Mouse (Mus musculus) ZHBTc4 (cell line): Measurements from ENCODE around the gene Specc1.
A peak's percentile ranks its signal among the peaks of the same experiment; 100 is the strongest.
"Not testable (repeated sequence)": the region's sequence is repeated elsewhere in the genome, so short reads cannot be mapped to it uniquely, and the experiment has no call there.

Experiments
- DNase-seq: peaks from one replicate; pipeline ENCODE4 v3.0.0-alpha.2; 2011; ENCODE audit warnings: low read depth, low spot score

Specc1 gene

DNA sequence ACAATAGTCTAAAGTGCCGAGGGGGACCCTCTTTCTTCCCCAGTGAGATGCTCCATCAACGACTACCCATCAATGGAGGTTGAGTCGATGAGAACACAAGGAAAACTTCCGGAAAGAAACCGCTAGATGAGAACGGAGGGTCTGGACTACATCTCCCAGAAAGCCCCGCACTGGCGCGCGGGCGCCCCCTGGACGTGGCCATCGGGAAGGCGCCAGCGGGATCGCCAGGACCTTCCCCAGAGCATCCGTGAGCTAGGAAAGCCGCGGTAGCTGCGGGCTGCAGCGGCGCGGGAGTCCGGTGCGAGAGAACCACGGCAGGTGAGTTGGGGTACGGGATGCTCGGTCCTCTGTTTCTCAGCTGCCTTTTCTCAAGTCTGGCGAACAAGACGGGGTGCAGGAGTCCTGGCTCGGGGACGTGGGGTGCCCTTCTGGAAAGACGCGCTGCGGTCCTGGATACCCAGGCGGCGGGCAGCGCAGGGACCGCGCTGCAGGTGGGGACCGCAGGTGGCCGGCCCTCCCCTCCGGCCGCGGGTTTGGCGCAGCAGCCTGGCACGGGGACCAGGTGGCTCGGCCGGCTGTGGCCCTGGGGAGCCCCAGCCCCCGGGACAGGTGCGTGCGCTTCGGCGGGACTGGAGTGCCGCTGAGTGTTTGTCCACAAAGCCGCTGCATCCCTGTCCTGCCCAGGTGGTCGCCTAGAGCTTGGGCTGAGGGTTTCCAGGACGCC lies at the start of gene Specc1:
Specc1 (plus strand) TSS at position 192 of the 724 bp plus-strand sequence.
- DNase-seq: peak; percentile 95

DNA sequence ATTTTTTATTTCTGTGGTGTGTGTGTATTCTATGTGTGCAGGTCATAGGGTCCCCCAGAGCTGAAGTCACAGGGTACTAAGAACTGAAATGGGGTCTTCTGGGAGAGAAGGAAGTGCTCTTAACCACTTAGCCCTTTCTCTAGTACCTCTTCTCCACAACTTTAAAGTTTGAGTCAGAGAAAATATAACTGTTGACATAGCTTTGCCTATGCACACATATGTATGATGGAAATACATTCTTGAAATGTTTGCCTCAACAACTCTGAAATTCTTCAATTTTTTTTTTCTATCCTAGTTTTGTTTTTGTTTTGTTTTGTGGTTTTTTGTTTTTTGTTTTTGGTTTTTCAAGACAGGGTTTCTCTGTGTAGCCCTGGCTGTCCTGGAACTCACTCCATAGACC lies 48.2 kb upstream of the Specc1 start:
- DNase-seq: no peak

DNA sequence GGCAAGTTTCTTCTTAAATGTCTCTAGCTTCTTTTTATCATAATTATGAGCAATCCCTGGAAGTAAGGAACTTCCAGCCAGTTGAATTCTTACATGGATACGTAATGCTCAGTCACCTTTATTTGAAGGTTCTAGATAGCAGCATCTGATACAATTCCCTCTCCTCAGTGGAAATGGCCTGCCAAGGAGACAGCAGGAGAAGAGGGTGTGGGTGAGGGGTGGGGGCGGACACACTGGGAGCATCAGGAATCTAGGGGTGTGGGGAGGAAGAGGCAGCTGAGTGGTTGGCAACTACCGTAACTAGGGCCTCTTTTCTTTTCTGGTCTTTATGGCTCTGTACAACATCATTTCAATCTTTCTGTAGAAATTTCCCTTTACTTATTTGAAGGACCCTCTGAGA lies 36.9 kb upstream of the Specc1 start:
- DNase-seq: no peak

DNA sequence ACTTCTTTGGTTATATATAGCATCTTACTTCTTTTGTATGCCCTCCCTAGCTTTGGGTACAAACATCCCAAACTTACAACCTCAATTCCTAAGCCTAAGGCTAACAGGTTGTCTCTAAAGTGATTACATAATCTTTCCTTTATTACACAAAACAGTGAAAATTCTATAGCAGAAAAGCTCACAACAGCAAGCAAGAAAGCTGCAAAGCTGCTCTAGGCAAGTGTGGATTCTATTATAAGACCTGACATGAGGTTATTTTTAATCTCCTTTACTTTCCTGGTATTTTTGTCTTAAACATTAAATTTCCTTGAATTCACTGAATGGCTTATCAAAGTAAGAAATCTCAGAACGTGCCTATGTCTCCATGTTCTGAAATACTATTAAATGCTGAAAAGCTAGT lies 33.3 kb upstream of the Specc1 start:
- no peak for DNase-seq

DNA sequence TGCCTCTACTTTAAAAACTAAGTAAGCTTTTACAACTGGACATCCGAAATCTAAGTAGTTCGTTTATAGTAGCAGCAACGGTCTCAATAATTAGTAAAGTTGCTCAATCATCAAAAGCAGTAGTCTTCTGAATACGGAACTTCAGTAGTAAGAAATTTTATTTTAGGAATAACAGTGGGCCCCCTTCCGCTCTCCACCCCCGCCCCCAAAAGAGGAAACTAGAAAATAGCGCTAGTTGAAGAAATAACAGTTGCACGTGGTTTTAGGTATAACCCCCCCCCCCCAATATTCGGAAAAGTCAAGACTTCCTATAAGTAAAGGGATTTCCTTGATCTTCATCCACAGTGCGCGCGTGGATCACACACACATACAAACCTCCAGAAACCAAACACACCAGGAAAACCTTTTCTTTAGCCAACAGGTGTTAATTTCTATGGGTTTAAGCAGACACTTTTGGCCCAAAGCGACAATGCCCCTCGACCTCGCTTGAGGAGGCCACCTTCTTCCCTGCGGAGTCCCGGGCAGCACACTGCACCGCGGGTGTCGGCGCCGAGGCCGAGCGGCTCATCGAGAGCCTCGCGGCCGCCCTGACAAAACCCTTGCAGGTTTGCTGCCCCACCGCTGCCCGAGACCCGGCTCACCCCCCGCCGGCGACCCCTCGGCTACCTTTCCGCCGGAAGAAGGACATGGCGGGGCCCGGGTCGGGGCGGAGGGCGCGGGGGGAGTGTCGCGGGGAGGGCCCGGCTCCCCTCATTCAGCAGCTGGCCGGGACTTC lies 27.1 kb upstream of the Specc1 start:
- no peak for DNase-seq

DNA sequence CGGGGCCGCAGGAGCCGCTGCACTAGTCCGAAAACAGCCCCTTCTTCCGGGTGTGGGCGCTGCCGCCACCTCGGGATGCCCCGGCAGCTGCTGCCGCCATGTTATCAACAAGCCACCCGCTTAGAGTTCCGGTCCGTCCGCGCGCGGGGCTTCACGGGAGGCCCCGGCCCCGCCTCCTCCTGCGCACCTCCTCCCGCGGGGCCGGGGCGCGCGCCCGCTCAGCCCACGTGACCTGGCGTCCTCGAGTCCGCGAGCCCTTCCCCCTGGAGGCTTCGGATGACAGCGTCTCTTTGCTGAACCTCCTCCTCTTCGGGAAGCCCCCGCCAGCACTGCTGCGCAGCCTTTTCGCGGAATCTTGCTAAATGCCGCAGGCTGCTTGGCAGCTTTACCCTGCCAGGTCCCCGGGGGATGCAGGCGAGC lies 26.5 kb upstream of the Specc1 start, which contains the start of gene Akap10:
Akap10 (minus strand) TSS at position 155 of the 420 bp plus-strand sequence.
- DNase-seq: peak; percentile 97

DNA sequence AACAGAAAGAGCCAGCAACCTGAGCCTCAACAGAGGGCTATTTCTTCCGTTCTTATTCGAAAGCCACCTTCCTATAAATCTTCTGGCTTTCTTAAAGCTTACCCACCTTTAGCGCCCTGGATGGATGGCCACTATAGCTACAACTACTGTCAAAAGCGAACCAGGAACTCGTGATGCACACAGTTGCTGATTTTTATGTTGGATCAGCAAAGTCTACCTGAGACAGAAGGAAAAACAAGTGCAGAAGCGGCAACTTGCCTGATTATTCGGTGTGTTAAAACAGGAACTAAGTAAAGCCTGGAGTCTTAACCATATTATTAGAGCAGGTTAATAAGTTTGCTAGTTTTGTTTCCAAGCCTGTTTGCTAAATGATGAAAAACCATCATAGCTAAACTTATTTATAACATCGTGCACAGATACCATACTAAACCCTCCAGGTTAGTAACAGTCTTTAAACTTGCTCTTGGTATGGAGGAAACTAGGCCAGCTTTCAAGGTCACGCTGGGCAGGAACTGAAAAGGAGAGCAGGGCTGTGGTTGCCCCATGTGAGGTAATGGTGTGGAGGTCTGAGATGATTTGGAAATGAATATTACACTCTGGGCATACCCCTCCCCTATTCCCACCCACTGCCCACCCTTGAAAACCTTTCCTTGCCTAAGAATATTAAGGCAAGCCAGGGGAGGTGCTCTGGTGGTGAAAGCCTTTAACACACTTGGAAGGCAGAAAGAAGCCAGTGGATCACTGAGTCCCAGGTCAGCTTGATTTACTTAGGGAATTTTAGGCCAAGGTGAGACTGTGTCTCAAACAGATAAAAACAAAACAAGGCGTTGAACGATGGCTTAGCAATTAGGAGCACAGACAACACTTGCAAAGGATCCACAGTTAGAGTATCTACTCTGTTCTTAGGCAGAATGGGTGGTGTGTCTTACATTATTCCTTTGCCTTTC lies 25.6 kb upstream of the Specc1 start:
- DNase-seq: no peak

DNA sequence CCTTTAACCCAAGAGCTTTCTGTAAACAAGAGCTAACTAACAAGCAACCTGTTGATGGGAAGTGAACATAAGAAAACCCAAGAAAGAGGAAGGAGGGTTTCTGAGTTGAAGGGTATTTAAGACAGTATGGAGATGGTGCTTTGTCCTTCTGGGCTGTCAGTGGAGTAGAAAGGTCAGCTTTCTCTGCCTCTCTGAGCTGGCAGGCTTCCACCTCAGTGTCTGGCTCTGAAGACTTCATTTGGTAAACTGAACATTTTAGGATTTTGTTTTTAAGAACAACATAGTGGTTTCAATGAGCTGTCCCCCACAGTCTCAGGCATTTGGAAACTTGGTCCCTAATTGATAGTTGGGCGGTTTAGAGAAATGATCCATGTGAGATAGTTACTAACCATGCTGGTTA lies 18.8 kb upstream of the Specc1 start:
- no peak for DNase-seq

DNA sequence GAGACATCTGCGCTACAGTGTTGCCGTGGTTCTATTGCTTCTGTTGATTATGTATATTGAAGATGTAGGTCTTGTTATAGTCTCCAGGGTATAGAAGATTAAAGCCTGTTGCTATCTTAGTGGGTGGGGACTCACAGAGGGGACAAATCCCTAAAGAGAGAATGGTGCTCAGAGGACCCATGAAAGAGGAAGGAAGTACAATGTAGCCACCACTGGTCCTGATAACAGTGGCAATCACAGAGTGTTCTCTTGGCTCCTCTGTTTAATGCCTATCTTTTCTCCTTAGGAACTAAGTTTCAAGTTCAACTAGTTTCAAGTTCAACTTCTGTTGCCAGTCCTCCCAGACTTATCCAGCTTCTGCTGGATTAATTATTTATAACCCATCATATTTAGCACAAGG lies 13.7 kb upstream of the Specc1 start:
- no peak for DNase-seq

DNA sequence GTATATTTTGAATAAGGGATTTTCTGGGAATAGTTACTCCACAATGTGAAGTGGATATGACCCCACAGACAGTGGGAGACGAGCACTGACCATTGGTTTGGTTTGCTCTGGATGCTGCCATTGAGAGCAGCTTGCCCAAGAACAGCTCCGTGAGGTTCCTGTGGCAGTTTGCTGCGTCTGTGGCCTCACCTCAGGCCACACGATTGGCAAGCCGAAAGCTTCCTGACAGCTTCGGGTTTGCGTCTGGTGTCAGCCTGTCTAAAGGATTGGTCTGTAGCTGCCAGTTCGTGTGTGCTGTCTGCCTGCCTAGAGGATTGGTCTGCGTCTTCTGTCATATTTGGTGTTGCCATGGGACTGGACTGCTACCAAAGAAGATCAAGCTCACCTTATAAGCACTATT lies 12.1 kb upstream of the Specc1 start:
- DNase-seq: no peak

DNA sequence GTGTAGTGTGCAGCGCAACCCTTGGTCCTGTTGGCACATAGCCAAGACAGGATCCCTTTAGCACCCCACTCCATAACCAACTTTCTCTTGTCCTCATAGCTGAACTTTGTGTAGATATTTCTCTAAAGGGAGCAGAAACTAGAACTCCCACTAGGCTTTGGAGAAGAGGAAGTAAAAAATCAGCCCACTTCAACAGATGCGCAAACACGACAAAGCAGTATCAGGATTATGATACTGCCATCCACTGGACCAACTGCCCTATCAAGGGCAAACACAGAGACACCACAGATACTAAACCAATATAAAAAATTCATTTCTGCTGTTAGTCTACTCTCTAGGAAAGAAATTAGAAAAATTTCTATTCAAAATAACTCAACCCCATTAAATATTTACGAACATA lies 10.0 kb upstream of the Specc1 start:
- DNase-seq: no peak

DNA sequence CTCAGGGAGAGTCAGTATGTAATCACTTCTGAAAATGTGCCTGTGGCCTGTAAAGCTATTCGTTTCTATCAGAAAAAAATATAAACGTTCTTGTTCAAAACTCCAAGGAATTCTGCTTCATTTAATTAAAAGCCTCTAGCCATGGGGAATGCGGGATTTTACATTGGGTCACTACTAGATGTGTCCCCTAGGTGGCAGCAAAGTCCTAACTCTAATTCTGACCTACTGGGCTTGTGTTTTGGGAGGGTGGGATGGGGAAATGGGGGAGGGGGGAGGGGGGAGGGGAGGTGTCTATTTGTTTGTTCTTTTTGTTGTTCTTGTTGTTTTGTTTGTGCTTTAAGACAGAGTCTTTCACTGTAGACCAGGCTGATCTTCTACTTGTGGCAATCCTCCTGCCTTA lies 7.2 kb upstream of the Specc1 start:
- peak; percentile 76 for DNase-seq

DNA sequence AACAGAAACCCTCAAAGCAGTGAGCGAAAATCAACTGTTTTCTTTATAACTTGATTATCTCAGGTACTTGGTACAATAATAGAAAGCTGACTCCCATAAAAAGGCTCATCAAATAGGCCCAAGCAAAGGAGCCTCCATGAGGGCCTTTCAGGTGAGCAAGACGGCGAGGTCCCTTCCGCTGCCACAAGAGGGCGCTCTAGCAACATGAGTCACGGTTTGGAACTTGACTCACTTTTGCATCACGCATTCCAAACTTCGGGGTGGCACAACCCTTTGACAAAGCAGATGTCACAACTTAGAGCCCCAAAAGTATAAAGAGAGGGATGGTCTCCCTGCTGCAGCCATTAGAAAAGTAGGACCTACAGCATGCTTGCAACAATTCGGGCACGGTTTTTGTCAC lies 5.9 kb upstream of the Specc1 start:
- DNase-seq: peak; percentile 83

DNA sequence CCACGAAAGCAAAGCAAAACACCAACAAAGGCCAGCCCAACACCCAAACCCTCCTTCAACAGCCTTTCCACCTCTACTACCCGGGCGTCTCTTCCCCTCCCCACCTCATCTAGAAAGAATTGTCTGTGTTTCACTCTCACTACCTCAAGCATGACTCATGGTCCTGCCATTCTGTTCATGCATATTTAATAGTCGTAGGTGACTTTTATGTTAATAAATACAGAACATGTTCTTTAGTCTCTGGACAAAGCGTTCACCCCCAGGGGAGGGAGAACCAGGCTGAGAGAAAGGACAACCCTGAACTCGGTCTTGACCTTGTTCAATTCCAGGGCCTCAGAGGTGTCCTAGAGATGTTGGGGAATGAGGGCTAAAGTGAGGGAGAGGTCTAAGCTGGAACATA lies 1.4 kb upstream of the Specc1 start:
- DNase-seq: no peak

DNA sequence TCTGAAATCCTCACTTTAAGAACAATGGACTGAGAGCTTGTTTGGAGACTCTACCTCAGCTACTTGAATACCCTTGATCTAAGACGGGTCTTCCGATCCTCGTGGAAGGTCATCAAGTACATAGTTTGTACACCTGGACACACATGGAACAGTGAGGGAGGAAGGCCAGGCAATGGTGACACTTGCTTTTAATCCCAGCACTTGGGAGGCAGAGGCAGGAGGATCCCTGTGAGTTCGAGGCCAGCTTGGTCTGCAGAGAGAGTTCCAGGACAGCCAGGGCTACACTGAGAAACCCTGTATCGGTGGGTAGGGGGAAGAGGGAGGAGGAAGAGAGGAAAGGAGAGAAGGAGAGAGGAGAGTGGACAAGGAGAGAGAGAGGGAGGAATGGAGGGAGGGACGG lies 612 bp upstream of the Specc1 start:
- DNase-seq: no peak

DNA sequence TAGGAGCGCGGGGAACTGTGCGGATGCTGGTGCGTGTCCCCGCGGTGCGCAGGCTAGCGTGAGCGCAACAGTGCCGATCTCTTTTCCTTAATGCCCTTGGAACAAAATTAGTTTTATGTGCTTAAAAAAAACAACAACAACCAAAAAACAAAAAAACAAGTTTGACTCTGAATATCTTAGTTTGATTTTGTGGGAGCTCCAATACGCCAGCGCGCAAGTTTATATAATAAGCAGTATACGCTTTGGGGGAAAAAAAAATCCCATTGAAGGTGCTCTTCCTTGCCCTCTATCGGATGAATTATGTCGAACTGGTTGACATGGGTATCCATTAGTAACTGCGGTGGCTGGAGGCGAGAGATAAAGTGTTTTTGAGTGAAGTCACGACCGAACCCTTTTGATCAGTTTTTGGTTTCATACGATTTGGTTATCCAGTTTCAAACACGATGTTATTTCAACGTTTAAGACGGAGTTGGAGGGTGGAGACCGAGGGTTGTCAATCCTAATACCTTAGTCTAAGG lies 792 bp downstream of the Specc1 start:
- peak; percentile 36 for DNase-seq

DNA sequence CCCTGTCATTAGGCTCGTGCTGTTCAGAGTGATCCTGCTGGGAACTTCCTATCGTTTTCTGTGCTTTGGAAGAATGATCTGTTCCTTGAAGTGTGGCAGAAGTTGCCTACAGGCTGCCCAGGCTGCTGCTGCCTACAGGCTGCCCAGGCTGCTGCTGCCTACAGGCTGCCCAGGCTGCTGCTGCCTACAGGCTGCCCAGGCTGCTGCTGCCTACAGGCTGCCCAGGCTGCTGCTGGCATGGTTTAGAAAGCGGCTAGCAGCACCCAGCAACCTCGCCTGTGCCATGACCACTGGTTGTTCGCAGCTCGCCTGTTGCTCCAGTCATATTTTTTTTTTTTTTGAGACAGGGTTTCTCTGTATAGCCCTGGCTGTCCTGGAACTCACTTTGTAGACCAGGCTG lies 2.1 kb downstream of the Specc1 start:
- DNase-seq: not testable (repeated sequence)

DNA sequence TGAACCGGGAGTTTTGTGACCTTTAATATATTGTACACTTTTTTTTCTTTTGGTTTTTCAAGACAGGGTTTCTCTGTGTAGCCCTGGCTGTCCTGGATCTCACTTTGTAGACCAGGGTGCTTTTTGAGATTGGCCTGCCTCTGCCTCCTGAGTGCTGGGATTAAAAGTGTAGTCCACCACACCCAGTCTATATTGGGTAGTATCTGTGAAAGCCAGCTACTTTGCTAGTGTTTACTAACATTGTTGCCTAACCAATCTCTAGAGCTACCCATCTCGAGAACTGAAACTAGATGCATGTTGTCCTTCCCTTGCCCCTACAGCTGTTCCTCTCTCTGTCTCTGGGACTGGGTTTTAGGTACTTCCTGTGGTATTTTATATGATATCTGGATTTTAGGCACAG lies 3.5 kb downstream of the Specc1 start:
- DNase-seq: no peak

DNA sequence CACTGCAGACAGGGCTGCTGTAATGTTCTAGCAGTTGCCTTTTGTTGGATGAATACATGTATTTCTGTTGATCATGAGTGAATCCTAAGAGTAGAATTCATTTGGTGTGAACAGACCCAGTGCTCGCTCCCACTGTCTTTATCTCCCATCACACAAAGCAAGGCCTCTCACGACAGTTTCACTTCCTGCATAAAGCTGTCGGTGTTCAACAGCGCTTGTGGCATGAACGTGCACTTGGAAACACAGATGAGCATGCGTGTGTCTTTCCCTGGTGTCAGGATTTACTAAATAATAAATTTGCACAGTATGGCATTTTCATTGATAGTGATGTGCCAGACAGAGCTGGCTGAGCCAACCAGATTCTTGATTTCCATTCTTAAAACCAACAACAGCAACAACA lies 6.1 kb downstream of the Specc1 start:
- no peak for DNase-seq

DNA sequence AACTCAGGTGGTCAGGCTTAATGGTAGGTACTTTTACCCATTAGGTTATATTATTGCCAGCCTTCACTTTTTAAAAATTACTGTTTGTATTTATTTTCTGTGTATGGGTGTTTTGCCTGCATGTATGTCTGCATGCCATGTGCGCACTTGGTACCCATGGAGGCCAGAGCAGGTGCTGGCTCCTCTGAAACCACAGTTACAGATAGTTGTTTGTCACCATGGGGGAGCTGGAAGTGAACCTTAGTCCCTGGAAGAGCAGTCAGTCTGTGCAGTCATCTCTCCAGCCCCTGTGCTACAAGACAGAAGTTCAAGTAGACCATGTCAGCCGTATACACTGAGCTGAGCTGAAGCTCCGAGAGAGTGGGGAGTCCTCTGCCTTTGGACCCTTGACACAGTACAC lies 6.6 kb downstream of the Specc1 start:
- no peak for DNase-seq

DNA sequence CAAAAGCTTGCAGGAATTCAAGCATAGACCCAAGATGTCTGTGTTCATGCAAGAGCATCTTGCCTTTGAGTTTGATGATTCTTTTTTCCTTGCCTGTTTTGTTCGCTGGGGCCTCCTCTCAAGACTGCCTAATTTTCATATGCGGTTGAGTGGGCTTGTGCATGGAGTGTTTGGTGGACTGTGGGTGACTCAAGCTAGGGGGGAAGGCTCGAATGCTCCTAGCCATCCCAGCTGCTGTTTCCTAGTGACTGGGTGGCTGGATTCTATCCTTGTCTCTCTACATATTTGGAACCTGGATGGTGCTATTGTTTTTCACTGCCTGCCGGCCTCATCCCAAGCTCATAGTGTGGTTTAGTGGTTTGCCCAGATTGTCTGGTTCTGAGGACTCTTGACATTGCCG lies 8.0 kb downstream of the Specc1 start:
- DNase-seq: no peak

DNA sequence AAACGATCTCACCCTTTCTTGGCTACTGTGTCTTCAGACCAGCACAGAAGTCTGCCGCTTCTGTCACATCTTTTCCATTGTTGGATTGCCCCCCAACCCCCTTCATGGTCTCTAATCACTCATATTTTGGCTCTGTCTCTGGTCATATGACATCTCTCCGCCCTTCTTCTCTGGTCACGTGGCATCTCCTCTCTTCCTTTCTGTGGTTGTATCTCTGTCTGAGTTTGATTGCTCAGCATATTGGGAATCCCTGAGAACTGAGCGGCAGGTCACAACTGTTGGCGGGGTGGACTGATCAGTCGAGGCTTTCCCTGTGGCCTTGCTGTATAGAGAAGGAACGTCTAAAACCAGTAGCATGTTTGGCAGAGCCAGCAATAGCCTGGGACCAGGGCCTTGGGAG lies 10.5 kb downstream of the Specc1 start:
- DNase-seq: no peak
